Mouse (Mus musculus) forebrain, postnatal 0 days (tissue): ENCODE measurements around the gene Cdc5l. TPM values are rescaled to one million over a fixed set of nuclear protein-coding genes. Genes with fewer than 3 reads are reported as not detected.

ENCODE experiments used
- ATAC-seq: fragments of 200-750 bp; cut with Nextera tagmentation; 2 replicates; pipeline ENCODE4 v1.8.0; 2017; ENCODE audit warnings: mild to moderate bottlenecking, moderate library complexity
- DNase-seq: peaks from one replicate; pipeline ENCODE4 v3.0.0-alpha.2; 2015
- H3K27ac ChIP-seq: fragments of 300-500 bp; sonication (generic); 2 replicates; pipeline ENCODE4 v1.5.1; 2014; ENCODE audit warnings: low read depth, mild to moderate bottlenecking, antibody characterized with exemption, low read length, moderate library complexity, mixed read lengths
- H3K27me3 ChIP-seq: fragments of 300-500 bp; sonication (generic); 2 replicates; pipeline ENCODE4 v1.6.1; 2014; ENCODE audit warnings: mild to moderate bottlenecking, low read length, mixed read lengths; ENCODE audit not compliant: insufficient read depth
- H3K36me3 ChIP-seq: fragments of 300-500 bp; sonication (generic); 2 replicates; pipeline ENCODE4 v1.6.1; 2014; ENCODE audit warnings: mild to moderate bottlenecking, moderate library complexity; ENCODE audit not compliant: insufficient read depth
- H3K4me1 ChIP-seq: fragments of 300-500 bp; sonication (generic); 2 replicates; pipeline ENCODE4 v1.6.1; 2014; ENCODE audit warnings: antibody characterized with exemption; ENCODE audit not compliant: insufficient read depth
- H3K4me2 ChIP-seq: fragments of 300-500 bp; sonication (generic); 2 replicates; pipeline ENCODE4 v1.6.1; 2014; ENCODE audit warnings: low read depth, mild to moderate bottlenecking, moderate library complexity
- H3K4me3 ChIP-seq: fragments of 300-500 bp; sonication (generic); 2 replicates; pipeline ENCODE4 v1.5.1; 2014; ENCODE audit warnings: low read depth, low read length, mixed read lengths
- H3K9ac ChIP-seq: fragments of 300-500 bp; sonication (generic); 2 replicates; pipeline ENCODE4 v1.6.1; 2014; ENCODE audit warnings: mild to moderate bottlenecking
- H3K9me3 ChIP-seq: fragments of 300-500 bp; sonication (generic); 2 replicates; pipeline ENCODE4 v1.6.1; 2016; ENCODE audit warnings: low read length
- CTCF ChIP-seq: sonication (generic); IDR thresholded peaks from 2 replicates; pipeline ENCODE4 v1.5.1; 2016; ENCODE audit warnings: antibody characterized with exemption, control low read depth, low read depth
- WGBS: fragments of 180-500 bp; shearing (Covaris S2); extraction: QIAGEN DNeasy Blood & Tissue Kit; methylation state at CpG from one replicate; pipeline ENCODE4 v1.1.7; 2014; 5-methylcytosine and 5-hydroxymethylcytosine counted together
- polyA plus RNA-seq: library from polyadenylated mRNA; unstranded; fragments of >200 nt; fragmentation: Nextera tagmentation; extraction: Ambion mirVana; gene quantifications from 2 replicates; pipeline ENCODE4 v1.2.1, GENCODE M21; 2015
- total RNA-seq: library from RNA; depleted of rRNA; stranded (reverse); fragments of >200 nt; gene quantifications from 2 replicates; pipeline ENCODE4 v1.2.3, GENCODE M21; 2014

Cdc5l gene
- total and polyA plus RNA-seq, 2 experiments from 2014 or later: 49.5 to 55.3 TPM

DNA sequence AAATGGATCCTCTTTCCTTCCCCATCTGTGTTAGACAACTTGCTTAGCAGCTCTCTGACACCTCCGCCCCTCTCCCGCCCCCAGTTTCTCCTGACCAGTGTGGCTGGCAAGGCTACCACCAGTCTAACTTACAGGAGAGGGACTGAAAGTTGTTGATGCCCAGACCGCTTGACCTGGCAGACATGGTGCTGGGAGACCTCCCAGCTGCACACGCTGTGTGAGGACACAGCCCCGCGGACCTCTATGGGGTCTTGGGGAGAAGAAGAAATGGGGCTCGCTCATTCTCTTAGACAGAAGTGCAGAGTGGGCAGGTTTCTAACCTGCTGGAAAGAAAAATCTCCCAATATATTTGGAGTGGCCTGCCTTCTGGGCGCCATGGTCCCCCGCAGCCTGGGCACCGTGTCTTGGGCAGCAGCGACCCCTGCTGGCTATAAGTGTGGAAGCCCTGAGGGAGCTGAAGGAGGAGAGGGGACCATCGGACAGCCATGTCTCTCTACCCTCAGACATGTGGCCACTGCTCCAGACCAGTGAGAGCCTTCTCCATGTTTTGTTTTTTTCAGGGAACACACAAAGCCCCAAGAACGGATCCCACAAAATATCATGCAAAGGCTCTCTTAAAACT lies 59.4 kb downstream of the Cdc5l start:
- no peaks in the 10 kb centered on the region for H3K27me3 ChIP-seq
- no peaks in the 10 kb centered on the region; the same call in 1 of the 2 replicates for H3K4me1 ChIP-seq
- DNase-seq (peak; percentile 87), ATAC-seq (peak; percentile 91)
- H3K27ac ChIP-seq: no peak overlapping the region
- peak overlapping the region; percentile 33; the same call in 1 of the 2 replicates for H3K4me2 ChIP-seq
- H3K4me3 ChIP-seq: no peak overlapping the region
- no peaks in the 10 kb centered on the region for H3K36me3 ChIP-seq
- H3K9me3 ChIP-seq: no peaks in the 10 kb centered on the region
- WGBS: 26% methylated on average over 13 of the region's 13 CpGs
- H3K9ac ChIP-seq: no peak overlapping the region
- TF ChIP-seq CTCF: peak; percentile 97

DNA sequence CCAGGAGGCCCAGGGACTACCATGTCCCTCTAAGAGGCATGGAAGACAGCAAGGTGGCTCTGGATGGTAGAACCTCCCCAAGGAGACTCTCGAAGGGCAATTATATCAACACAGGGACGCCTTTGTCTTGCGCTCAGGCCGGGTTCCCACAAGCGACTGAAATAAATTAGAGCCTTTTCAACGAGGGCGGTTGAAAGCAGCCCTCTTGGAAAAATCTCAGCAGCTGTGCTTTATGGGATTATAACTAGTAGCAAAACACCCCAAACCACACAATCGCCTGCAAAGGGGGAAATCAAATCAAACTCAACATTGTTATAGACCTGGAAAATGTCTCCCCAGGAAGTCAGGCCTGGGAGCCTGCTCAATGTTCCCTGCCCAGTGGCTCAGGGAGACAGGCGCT lies 62.5 kb downstream of the Cdc5l start:
- no peak overlapping the region for H3K4me3 ChIP-seq
- peak; percentile 41 for ATAC-seq
- no peak for TF ChIP-seq CTCF
- H3K4me1 ChIP-seq: no peaks in the 10 kb centered on the region; the same call in 1 of the 2 replicates
- no peaks in the 10 kb centered on the region for H3K27me3 ChIP-seq
- H3K36me3 ChIP-seq: no peaks in the 10 kb centered on the region
- no peaks in the 10 kb centered on the region for H3K9me3 ChIP-seq
- DNase-seq: peak; percentile 5
- H3K4me2 ChIP-seq: no peak overlapping the region
- H3K27ac ChIP-seq: no peak overlapping the region
- no peak overlapping the region for H3K9ac ChIP-seq
- 21% methylated on average over 9 of the region's 9 CpGs for WGBS

DNA sequence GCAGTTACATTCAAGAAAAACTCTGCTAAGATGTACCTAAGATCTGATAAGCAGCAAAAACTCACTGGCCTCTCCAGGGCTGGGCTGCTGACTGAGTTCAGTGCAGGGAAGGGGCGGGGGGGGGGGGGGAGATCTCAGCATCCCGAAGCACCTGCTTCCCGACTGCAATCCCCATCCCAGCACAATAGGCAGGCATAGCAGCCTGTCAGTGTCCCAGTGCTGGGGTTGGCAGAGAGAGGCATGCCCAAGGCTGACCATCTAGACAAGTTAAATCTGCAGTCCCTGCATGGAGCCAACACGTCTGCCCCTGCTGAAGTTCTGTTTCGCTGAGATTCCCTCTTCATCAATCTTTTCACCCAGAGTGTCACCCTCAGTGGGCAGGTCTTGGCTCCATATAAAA lies 63.0 kb downstream of the Cdc5l start:
- H3K9me3 ChIP-seq: no peaks in the 10 kb centered on the region
- no peaks in the 10 kb centered on the region for H3K27me3 ChIP-seq
- no peak overlapping the region for H3K9ac ChIP-seq
- H3K4me3 ChIP-seq: no peak overlapping the region
- H3K27ac ChIP-seq: no peak overlapping the region
- no peak for TF ChIP-seq CTCF
- 29% methylated on average over 5 of the region's 5 CpGs for WGBS
- DNase-seq (no peak), ATAC-seq (0 out of 2 replicates have a peak, but pooled peaks have one; percentile 1)
- no peaks in the 10 kb centered on the region; the same call in 1 of the 2 replicates for H3K4me1 ChIP-seq
- no peaks in the 10 kb centered on the region for H3K36me3 ChIP-seq
- no peak overlapping the region for H3K4me2 ChIP-seq

DNA sequence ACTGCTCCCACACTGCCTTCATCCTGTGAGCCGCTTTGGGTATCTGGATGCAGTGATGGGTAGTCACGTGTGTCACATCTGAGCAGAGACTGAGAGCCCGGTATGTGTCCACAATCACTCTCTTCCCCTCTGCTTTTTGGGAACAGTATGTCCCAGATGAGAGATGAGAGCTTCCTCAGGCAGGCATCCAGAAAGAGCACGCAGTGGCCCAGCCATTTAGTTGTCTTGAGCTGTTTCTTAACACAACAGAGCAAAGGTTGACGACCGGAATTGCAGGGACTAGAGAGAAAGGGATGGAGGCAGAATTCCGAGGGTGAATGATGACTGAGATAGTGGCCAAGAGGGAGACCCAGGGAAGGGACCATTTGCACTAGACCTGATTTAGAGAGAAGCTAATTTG lies 68.7 kb downstream of the Cdc5l start:
- Histone ChIP-seq H3K27me3 (no peaks in the 10 kb centered on the region), H3K9ac (no peak overlapping the region), H3K4me1 (no peaks in the 10 kb centered on the region), H3K4me2 (no peak overlapping the region), H3K36me3 (no peaks in the 10 kb centered on the region), H3K27ac (no peak overlapping the region), H3K9me3 (no peaks in the 10 kb centered on the region), H3K4me3 (no peak overlapping the region)
- 78% methylated on average over 7 of the region's 7 CpGs for WGBS
- no peak for DNase-seq
- no peak for ATAC-seq
- TF ChIP-seq CTCF: no peak

DNA sequence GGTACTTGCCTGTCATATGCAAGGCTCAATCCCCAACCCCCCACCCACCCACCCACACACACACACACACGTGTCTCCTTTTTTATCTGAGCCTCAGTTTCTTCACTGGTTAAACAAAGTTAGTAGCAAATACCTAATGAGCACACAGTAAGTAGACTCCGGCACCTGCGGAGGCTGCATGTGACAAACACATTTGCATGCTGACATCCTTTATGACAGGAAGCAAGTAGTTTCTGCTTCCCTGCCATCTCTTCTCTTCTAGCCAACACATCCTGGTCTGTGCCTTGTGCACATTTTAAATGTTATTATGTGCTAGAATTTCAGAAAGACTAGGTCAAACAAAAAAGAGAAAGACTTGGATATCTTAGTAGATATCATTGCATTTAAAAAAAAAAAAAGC lies 72.6 kb downstream of the Cdc5l start:
- no peak for TF ChIP-seq CTCF
- no peak for ATAC-seq

DNA sequence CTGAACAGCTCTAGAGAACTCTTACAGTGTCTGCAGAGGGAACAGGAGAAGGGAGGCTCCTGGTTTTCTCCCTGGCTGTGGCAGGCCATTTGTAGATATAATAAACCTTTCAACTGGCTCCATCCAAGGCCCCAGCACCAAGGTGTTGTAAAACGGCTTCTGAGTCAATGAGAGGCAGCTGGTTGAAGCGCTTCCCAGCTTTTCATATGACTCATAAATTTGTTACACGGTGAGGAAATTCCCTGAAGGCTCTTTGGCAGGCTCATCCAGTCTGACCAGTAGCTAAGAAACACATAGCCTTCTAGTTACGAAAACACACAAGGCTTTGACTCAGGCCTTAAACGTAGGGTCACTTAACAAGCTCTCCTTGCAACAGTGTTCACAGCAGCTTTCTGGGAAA lies 74.1 kb downstream of the Cdc5l start:
- Histone ChIP-seq H3K36me3 (no peaks in the 10 kb centered on the region), H3K4me3 (no peak overlapping the region), H3K27ac (no peak overlapping the region), H3K9me3 (no peaks in the 10 kb centered on the region), H3K9ac (no peak overlapping the region), H3K4me1 (no peaks in the 10 kb centered on the region), H3K27me3 (no peaks in the 10 kb centered on the region), H3K4me2 (no peak overlapping the region)
- DNase-seq (no peak), ATAC-seq (no peak)
- TF ChIP-seq CTCF: no peak
- 75% methylated on average over 5 of the region's 5 CpGs for WGBS

More for the DNA sequence above, 72.6 kb downstream of the Cdc5l start:
- no peak overlapping the region for H3K9ac ChIP-seq
- H3K4me1 ChIP-seq: no peaks in the 10 kb centered on the region
- H3K4me3 ChIP-seq: no peak overlapping the region
- H3K27ac ChIP-seq: no peak overlapping the region
- 93% methylated on average over 3 of the region's 3 CpGs for WGBS
- no peaks in the 10 kb centered on the region for H3K36me3 ChIP-seq
- H3K27me3 ChIP-seq: no peaks in the 10 kb centered on the region
- H3K9me3 ChIP-seq: no peaks in the 10 kb centered on the region
- no peak overlapping the region for H3K4me2 ChIP-seq
- DNase-seq: no peak

DNA sequence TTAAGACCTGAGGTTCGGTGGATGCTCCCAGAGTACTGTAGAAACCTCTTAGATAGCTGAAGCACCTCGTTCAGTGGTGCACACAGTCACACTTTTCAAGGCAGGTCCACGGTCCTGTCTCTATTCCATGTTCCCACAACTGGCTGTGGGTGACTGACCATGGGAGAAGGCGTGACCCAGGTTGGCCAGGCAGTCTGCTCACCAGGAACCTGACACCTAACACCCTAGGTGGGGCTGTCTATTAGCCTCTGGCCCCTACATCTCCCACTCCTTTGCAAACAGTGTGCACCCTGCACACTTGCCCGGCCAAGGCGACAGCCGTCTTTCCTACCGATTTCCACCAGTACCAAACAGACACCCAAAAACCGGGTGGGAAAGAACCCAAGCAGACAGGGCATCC lies 77.1 kb downstream of the Cdc5l start:
- TF ChIP-seq CTCF: no peak
- no peak overlapping the region for H3K9ac ChIP-seq
- DNase-seq (no peak), ATAC-seq (no peak)
- no peaks in the 10 kb centered on the region for H3K27me3 ChIP-seq
- no peaks in the 10 kb centered on the region for H3K9me3 ChIP-seq
- H3K4me1 ChIP-seq: no peaks in the 10 kb centered on the region
- H3K4me2 ChIP-seq: no peak overlapping the region
- no peak overlapping the region for H3K4me3 ChIP-seq
- no peaks in the 10 kb centered on the region for H3K36me3 ChIP-seq
- 80% methylated on average over 9 of the region's 9 CpGs for WGBS
- H3K27ac ChIP-seq: no peak overlapping the region
